Mouse (Mus musculus) hindbrain, embryonic 12.5 days (tissue): ENCODE data around the gene Wdr66. TPM values are rescaled to one million over a fixed set of nuclear protein-coding genes. Genes with fewer than 3 reads are reported as not detected.
"Not testable (repeated sequence)": the region's sequence is repeated elsewhere in the genome, so short reads cannot be mapped to it uniquely, and the experiment has no call there.

Experiments
- ATAC-seq: fragments of 200-750 bp; cut with Nextera tagmentation; 2 replicates; pipeline ENCODE4 v1.8.0; 2017; ENCODE audit warnings: moderate TSS enrichment; ENCODE audit not compliant: low FRiP score
- H3K27ac ChIP-seq: fragments of 300-500 bp; sonication (generic); 2 replicates; pipeline ENCODE4 v1.5.1; 2016; ENCODE audit warnings: mild to moderate bottlenecking
- H3K27me3 ChIP-seq: fragments of 300-500 bp; sonication (generic); 2 replicates; pipeline ENCODE4 v1.6.1; 2016; ENCODE audit warnings: mild to moderate bottlenecking
- H3K36me3 ChIP-seq: fragments of 300-500 bp; sonication (generic); 2 replicates; pipeline ENCODE4 v1.6.1; 2016; ENCODE audit warnings: mild to moderate bottlenecking
- H3K4me1 ChIP-seq: fragments of 300-500 bp; sonication (generic); 2 replicates; pipeline ENCODE4 v1.6.1; 2016
- H3K4me2 ChIP-seq: fragments of 300-500 bp; sonication (generic); replicated peaks from 2 replicates; pipeline ENCODE4 v1.6.1; 2016; ENCODE audit warnings: mild to moderate bottlenecking
- H3K4me3 ChIP-seq: fragments of 300-500 bp; sonication (generic); 2 replicates; pipeline ENCODE4 v1.5.1; 2016; ENCODE audit warnings: mild to moderate bottlenecking
- H3K9ac ChIP-seq: fragments of 300-500 bp; sonication (generic); 2 replicates; pipeline ENCODE4 v1.6.1; 2016; ENCODE audit warnings: mild to moderate bottlenecking, moderate library complexity
- H3K9me3 ChIP-seq: fragments of 300-500 bp; sonication (generic); replicated peaks from 2 replicates; pipeline ENCODE4 v1.6.1; 2016; ENCODE audit warnings: mild to moderate bottlenecking
- WGBS: fragments of 180-500 bp; shearing (Covaris S2); methylation state at CpG from one replicate; pipeline ENCODE4 v1.1.7; 2016; 5-methylcytosine and 5-hydroxymethylcytosine counted together
- polyA plus RNA-seq: library from polyadenylated mRNA; unstranded; fragments of >200 nt; fragmentation: Nextera tagmentation; extraction: Ambion mirVana; gene quantifications from 2 replicates; pipeline ENCODE4 v1.2.1, GENCODE M21; 2016

Gene Wdr66
- 3.7 and 6.0 TPM in 2 replicates for polyA plus RNA-seq

DNA sequence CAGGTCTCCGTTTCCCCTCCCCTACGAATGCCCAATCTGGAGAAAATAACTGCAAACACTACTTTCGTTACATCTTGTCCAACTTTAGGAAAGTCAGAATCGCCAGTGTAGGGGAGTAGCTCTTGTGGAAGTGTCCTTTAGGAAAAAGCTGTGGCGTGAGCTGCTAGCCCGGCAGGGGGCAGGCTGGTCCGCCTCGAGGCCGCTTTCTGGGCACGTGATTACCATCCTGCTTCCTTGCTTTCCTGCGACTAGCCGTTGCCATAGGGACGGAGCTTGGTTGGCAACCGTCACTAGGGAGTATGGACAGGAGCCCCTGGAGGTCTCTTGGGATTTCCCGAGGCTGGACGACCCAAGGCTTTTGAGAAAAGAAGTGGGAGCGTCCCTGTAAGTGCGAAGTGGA lies at the start of gene Wdr66:
TSS of gene Wdr66 (plus strand) at position 269 of the 400 bp plus-strand sequence.
- H3K27ac ChIP-seq, result no peak within 1 kb of the TSS
- 3% methylated on average over 18 of the region's 18 CpGs for WGBS
- no peaks in the 10 kb centered on the region for H3K9me3 ChIP-seq
- H3K4me3 ChIP-seq, result peak within 1 kb of the TSS; percentile 20
- H3K4me1 ChIP-seq, result peaks cover 3% of the 10 kb centered on the region
- no peak within 1 kb of the TSS for H3K9ac ChIP-seq
- peaks cover 7% of the 10 kb centered on the region; the same call in 1 of the 2 replicates for H3K36me3 ChIP-seq
- peaks cover 14% of the 10 kb centered on the region; the same call in 1 of the 2 replicates for H3K27me3 ChIP-seq
- peak within 1 kb of the TSS; percentile 52 for H3K4me2 ChIP-seq
- peak; percentile 90 for ATAC-seq

DNA sequence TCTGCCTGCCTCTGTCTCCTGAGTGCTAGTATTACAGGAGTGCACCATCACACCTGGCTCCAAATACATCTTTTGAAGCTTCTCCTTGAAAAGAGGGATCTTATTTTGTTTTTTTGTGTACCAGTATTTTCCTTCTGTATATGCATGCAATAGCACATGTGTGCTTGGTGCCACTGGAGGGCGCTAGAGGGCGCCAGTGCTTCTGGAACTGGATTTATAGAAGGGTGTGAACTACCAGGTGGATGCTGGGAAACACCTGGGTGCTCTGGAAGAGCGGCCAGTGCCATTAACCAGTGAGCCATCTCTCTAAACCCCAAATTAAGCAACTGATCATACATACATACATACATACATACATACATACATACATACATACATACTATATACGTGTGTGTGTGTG lies 49.1 kb upstream of the Wdr66 start:
- H3K4me2 ChIP-seq, H3K9me3 ChIP-seq, H3K27me3 ChIP-seq, H3K4me1 ChIP-seq, ATAC-seq, H3K36me3 ChIP-seq, H3K9ac ChIP-seq, H3K4me3 ChIP-seq, H3K27ac ChIP-seq: not testable (repeated sequence)
- WGBS, result 41% methylated on average over 4 of the region's 4 CpGs

DNA sequence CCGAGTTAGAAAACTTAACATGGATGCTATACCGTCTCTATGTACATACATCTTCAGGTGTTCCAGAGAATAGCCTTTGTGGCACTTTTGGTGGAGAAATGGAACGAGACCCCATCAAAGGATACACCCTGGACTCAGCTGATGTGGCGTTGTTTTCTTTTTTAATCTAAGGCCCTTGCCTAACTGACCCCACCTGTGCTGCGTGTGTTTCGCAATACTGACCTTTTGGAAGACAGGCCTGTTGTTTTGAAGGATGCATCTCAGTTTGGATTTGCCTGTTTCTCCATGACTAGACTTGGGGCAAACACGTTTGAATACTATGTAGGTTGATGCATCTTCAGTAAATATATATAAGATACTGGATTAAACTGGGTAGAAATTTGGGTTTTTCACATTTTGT lies 48.3 kb upstream of the Wdr66 start:
- not testable (repeated sequence) for H3K4me2 ChIP-seq, H3K36me3 ChIP-seq, H3K9ac ChIP-seq, H3K4me1 ChIP-seq, H3K4me3 ChIP-seq, H3K9me3 ChIP-seq, H3K27me3 ChIP-seq, H3K27ac ChIP-seq, ATAC-seq
- 84% methylated on average over 7 of the region's 7 CpGs for WGBS

DNA sequence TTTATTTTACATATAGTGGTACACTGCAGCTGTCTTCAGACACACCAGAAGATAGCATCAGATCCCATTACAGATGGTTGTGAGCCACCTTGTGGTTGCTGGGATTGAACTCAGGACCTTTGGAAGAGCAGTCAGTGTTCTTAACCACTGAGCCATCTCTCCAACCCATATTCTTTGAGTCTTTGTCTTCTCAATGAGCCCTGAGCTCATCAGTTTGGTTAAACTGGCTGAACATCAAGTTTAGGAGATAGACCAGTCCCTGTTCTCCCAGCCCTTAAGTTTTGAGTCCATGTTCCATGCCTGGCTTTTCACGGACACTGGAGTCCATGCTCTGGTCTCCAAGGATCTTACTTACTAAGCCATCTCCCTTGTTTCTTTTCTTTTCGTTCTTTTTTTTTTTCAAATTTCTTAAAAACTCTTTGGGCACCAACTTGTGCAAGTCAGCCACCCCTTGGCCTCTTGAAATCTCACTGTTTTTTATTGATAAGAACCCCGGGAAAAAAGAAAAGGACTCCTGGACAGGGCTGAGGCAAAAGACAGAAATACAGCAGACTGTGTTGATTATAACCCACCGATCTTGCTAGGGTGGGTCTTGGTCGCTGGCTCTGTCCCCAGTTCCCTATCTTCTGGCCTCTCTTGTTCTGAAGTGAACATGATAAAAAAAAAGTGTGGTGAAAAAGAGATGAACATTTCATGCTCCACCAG lies 29.4 kb upstream of the Wdr66 start:
- not testable (repeated sequence) for H3K9me3 ChIP-seq, H3K27ac ChIP-seq, H3K36me3 ChIP-seq, H3K4me3 ChIP-seq, ATAC-seq, H3K27me3 ChIP-seq, H3K4me1 ChIP-seq, H3K4me2 ChIP-seq, H3K9ac ChIP-seq
- 77% methylated on average over 5 of the region's 5 CpGs for WGBS

DNA sequence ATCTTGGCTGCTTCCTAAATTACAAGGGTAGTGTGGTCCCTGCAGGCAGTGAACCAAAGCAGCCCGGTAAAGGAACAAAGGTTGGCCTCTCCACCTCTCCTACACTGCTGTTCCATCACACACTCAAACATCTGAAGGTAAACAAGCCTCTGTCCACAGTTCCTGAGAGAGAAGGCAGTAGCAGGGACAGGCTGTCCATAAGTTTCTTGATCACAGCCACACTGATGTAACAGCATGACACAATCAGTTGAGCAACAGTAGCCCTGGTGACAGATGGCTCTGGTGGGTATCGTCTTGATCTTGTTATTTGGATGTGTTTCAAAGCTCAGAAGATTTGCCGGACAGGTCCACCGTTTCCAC lies 28.9 kb upstream of the Wdr66 start:
- 84% methylated on average over 4 of the region's 4 CpGs for WGBS

DNA sequence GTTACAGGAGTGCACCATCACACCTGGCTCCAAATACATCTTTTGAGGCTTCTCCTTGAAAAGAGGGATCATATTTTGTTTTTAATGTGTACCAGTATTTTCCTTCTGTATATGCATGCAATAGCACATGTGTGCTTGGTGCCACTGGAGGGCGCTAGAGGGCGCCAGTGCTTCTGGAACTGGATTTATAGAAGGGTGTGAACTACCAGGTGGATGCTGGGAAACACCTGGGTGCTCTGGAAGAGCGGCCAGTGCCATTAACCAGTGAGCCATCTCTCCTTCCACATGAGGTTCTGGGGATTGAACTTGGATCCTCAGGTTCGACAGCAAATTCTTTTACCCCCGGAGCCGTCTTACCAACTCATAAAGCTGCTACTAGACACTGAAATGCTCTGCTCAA lies 28.0 kb upstream of the Wdr66 start:
- H3K36me3 ChIP-seq, H3K27ac ChIP-seq, H3K4me1 ChIP-seq, H3K27me3 ChIP-seq, H3K9ac ChIP-seq, ATAC-seq, H3K4me2 ChIP-seq, H3K9me3 ChIP-seq, H3K4me3 ChIP-seq: not testable (repeated sequence)
- WGBS, result 64% methylated on average over 6 of the region's 6 CpGs

More for the DNA sequence above, 28.9 kb upstream of the Wdr66 start:
- no peaks in the 10 kb centered on the region for H3K36me3 ChIP-seq
- no peaks in the 10 kb centered on the region for H3K4me1 ChIP-seq
- H3K9ac ChIP-seq, result no peak overlapping the region
- ATAC-seq, result no peak
- no peak overlapping the region for H3K27ac ChIP-seq
- no peak overlapping the region for H3K4me2 ChIP-seq
- H3K27me3 ChIP-seq, result no peaks in the 10 kb centered on the region
- H3K4me3 ChIP-seq, result no peak overlapping the region
- H3K9me3 ChIP-seq, result 0 out of 2 replicates have a peak, but pooled peaks cover 4% of the 10 kb centered on the region

DNA sequence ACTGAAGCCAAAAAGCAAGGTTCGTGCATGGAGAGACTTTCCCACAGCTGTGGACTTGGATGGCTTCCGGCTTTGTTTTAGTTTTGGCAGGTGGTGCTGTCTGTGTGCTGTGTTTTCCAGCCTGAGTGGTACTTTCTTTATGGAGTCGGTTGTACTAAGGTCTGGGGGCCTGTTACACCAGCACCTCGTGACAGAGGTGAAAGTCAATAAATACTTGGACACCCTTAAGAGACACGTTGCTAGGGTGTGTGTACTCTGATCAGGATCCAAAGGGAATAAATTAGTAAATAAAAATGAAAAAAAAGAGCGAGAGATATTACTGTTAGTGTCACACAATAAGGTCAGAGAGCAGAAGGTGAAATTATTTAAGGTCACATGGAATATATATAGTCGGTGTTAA lies 25.1 kb upstream of the Wdr66 start:
- ATAC-seq, result no peak
- Histone ChIP-seq H3K27ac (no peak overlapping the region), H3K4me1 (peaks cover 10% of the 10 kb centered on the region), H3K4me2 (no peak overlapping the region), H3K9ac (no peak overlapping the region), H3K9me3 (no peaks in the 10 kb centered on the region), H3K36me3 (peaks cover 4% of the 10 kb centered on the region; the same call in 1 of the 2 replicates), H3K27me3 (no peaks in the 10 kb centered on the region), H3K4me3 (no peak overlapping the region)
- WGBS, result 90% methylated on average over 7 of the region's 7 CpGs

DNA sequence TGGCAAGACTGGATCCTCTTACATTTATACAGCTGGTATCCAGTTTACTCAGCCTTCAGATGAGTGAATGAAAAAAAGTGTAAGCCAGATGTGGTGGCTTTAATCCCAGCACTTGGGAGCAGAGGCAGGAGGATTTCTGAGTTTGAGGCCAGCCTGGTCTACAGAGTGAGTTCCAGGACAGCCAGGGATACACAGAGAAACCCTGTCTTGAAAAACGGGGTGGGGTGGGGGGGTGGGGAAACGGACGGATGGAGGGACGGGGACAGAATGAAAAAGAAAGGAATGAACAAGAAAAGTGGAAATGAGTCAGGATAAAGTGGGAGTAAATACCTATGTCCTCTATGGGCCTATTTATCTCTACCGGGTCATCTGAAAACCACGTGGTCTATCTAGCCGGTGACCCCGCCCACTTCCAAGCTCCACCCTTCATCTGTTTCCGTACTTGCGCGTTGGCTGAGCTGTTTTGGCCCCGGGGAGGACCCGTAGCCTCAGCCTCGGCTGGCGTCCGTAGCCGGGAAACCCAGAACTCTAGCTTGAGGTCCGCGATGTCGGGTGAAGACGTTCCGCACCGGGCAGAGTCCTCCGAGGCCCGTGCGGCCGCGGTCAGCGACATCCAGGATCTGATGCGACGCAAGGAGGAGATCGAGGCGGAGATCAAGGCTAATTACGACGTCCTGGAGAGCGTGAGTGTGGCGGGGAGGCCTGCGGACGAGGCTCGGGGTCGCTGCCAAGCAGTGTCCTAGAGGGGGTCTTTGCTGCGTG lies 24.0 kb upstream of the Wdr66 start:
- Histone ChIP-seq H3K36me3 (peaks cover 4% of the 10 kb centered on the region; the same call in 1 of the 2 replicates), H3K9me3 (no peaks in the 10 kb centered on the region), H3K4me1 (peaks cover 10% of the 10 kb centered on the region), H3K4me3 (peak overlapping the region; percentile 79), H3K4me2 (peak overlapping the region; percentile 60), H3K27ac (peak overlapping the region; percentile 44; the same call in 1 of the 2 replicates), H3K9ac (peak overlapping the region; percentile 85), H3K27me3 (no peaks in the 10 kb centered on the region)
- WGBS, result 4% methylated on average over 42 of the region's 42 CpGs
- peak; percentile 80 for ATAC-seq

DNA sequence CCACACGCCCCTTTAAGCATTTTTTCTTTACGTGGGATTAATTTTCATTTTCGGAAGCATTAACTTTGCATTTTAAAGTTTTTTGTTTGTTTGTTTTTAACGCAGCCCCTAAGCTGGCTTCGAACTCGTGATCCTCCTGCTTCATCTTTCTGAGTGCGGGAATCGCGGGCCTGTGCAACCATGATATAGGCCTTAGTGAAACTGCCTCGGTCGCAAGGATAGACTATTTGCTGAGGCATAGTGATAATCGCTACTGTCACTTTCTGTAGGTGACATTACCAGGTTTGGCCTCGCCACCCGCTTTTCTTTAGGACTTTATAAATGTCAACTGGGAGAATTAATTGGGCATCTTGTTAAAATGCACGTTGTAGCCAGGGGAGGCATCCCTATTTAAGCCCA lies 23.4 kb upstream of the Wdr66 start:
- Histone ChIP-seq H3K27me3 (no peaks in the 10 kb centered on the region), H3K4me2 (peak overlapping the region; percentile 60)
- ATAC-seq, result no peak

DNA sequence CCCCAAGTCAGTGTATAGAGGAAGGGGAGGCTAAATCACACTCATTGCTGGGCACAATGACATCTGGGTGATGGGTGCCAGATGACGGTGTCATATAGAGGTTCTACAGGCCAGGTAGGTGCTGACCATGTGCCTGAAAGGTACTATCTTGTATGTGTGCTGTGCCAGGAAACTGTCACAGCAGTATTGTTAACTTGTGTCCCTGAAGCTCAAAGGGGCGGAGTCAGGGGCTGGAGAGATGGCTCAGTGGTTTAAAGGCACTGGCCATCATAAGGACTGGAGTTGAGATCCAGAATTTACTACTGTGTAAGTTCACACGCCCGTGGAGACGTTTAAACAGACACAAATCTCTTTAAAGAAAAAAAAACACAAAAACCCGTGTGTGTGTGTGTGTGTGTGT lies 22.6 kb upstream of the Wdr66 start:
- no peaks in the 10 kb centered on the region for H3K9me3 ChIP-seq
- H3K4me1 ChIP-seq, result peaks cover 10% of the 10 kb centered on the region
- no peak for ATAC-seq
- H3K9ac ChIP-seq, result no peak overlapping the region
- H3K4me2 ChIP-seq, result peak overlapping the region; percentile 60; the same call in 1 of the 2 replicates
- no peak overlapping the region for H3K27ac ChIP-seq
- H3K4me3 ChIP-seq, result no peak overlapping the region
- H3K27me3 ChIP-seq, result no peaks in the 10 kb centered on the region
- 89% methylated on average over 6 of the region's 6 CpGs for WGBS
- peaks cover 4% of the 10 kb centered on the region; the same call in 1 of the 2 replicates for H3K36me3 ChIP-seq

More for the DNA sequence above, 23.4 kb upstream of the Wdr66 start:
- Histone ChIP-seq H3K27ac (peak overlapping the region; percentile 44; the same call in 1 of the 2 replicates), H3K36me3 (peaks cover 4% of the 10 kb centered on the region; the same call in 1 of the 2 replicates), H3K9me3 (no peaks in the 10 kb centered on the region), H3K9ac (peak overlapping the region; percentile 85), H3K4me3 (peak overlapping the region; percentile 79), H3K4me1 (peaks cover 10% of the 10 kb centered on the region)
- 7% methylated on average over 15 of the region's 15 CpGs for WGBS

DNA sequence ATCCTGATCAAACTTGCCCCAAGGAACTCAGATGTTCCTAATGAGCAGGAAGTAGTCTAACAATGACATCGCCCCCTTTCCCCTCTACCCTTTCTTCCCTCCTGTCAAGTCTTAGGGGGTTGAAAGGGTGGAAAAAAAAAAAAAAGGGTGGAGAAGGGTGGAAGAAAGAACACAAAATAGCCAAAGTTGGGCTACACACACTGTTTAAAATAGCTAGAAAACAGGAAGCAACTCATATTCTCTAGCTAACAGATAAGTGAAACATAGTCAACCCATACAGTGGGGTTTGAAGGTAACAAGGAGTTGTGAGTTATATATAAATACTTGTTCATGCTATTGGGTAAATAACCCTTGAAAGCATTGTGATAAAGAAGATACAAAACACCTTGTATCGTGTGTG lies 19.7 kb upstream of the Wdr66 start:
- no peak overlapping the region for H3K27ac ChIP-seq
- H3K4me2 ChIP-seq, result no peak overlapping the region
- H3K4me3 ChIP-seq, result no peak overlapping the region
- 97% methylated on average over 2 of the region's 2 CpGs for WGBS
- no peaks in the 10 kb centered on the region for H3K9me3 ChIP-seq
- peaks cover 13% of the 10 kb centered on the region; the same call in 1 of the 2 replicates for H3K36me3 ChIP-seq
- ATAC-seq, result no peak
- no peak overlapping the region for H3K9ac ChIP-seq
- H3K27me3 ChIP-seq, result no peaks in the 10 kb centered on the region
- peaks cover 10% of the 10 kb centered on the region for H3K4me1 ChIP-seq

DNA sequence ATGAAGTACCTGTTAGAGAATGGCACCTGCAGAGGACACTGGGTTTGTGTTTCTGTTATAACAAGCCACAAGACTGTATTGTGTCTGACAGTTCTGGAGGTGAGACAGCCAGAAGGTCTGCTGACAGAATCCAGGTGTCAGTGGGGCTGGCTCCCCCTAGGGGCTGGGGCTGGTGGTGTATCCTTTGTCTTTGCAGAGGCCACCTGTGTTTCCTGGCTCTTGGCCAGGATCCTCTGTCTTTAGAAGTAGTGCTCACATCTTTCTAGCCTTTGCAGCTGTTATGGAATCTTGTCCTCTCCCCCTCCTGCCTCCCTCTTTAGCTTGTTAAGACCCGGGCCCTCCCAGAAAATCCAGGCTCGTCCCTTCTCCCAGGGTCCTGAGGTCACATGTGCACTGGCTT lies 16.2 kb upstream of the Wdr66 start:
- Histone ChIP-seq H3K9ac (no peak overlapping the region), H3K27ac (no peak overlapping the region), H3K4me3 (no peak overlapping the region), H3K4me1 (no peaks in the 10 kb centered on the region), H3K9me3 (no peaks in the 10 kb centered on the region), H3K27me3 (no peaks in the 10 kb centered on the region), H3K4me2 (no peak overlapping the region), H3K36me3 (peaks cover 36% of the 10 kb centered on the region)
- no peak for ATAC-seq
- WGBS, result 53% methylated on average over 2 of the region's 2 CpGs
